Mouse (Mus musculus): Measurements from ENCODE around the gene Rinl. TPM values are rescaled to one million over a fixed set of nuclear protein-coding genes. Genes with fewer than 3 reads are reported as not detected.

The Rinl gene
- total RNA-seq, 2 experiments from 2014 or later, result 2.5 to 2.8 TPM

DNA sequence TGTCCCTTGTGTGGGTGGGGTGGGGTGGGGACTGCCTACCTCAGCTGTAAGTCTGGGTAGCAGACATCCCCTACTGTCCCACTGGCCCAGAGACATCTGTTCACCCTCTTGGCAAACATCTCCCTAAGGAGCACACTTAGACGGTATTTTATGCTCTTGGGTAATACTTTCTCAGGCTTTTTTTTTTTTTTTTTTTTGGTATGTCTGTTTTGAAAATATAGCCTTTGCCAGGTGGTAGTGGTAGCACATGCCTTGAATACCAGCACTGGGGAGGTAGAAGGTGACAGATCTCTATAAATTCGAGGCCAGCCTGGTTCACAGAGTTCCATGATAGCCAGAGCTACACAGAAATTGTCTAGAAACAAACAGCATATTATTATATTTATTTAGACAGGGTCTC lies 35.2 kb downstream of the Rinl start:
- peak in 1 of 2 experiments; percentile 3 for DNase-seq

DNA sequence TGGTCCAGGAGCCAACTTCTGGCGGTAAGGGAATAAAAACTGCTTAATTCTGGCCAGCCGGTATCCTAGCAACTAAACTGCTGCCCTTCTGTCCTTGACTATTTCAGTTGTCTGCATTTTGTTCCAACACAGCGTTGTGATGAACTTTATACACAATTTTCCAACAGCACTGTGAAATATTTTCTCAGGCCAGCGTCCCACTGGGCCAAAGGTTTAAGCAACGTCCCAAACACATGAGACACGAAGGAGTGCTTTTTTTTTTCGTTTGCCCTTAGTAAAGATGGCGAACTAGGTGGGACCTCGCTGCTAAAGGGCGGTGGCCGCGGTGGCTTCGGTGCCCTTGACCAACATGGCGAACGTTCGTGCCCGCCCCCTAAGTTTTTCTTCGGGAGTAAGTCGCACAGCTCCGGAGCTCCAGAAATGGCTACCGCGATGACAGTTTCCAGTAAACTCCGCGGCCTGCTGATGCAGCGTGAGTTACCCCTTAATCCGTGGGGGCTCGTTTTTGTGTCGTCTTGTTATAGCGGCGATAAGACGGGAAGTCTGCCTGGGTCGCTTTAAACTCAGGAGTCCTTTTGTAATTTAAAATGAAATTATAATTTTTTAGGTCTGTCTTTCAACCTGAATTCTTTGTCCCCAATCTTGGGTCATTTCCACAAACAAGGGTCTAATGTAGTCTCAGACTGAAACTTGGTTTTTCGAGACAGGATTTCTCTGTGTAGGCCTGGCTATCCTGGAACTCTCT lies 36.3 kb downstream of the Rinl start, which contains the start of gene Ech1:
Gene Ech1, plus strand, starts transcription at position 277 of the 745 bp plus-strand sequence.
- peak; percentile 94 for DNase-seq

DNA sequence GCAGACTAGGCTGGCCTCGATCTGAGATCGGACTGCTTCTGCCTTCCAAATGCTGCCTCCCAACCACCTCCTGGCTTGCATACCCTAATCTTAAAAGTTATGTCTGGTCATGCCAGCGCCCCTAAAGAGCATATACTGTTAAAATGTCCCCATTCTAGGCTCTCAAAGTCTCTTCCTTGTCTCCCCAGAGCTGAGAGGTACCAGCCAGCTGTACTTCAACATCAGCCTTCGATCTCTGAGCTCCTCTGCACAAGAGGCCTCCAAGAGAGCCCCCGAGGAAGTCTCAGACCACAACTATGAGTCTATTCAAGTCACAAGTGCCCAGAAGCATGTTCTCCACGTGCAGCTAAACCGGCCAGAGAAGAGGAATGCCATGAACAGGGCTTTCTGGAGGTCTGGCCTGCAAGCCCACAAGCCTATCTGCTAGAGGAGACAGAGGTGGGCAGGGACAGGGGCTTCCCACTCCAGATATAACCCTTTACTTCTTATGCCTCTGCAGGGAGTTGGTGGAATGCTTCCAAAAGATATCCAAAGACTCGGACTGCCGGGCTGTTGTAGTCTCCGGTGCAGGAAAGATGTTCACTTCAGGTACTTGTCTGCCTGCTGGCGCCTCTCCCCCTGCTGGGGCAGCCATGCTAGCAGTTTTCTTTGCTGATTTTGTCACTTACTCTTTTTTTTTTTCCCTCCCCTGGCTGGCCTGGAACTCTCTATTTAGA lies 37.1 kb downstream of the Rinl start:
- peak; percentile 38 to 44 for DNase-seq

DNA sequence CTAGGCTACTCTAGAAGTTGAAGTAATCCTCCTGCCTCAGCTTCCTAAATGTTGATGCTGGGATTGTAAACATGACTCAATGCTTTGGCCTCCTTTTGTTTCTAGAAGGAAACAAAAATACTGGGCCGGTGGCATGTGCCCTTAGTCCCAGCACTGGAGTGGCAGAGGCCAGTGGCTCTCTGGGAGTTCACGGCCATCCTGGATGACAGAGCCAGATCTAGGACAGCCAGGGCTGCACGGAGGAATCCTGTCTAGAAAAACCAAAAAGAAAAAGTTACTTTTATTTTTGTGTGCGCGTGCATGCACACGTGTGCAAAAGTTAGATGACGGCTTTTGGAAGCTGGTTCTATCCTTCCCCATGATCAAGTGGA lies 37.6 kb downstream of the Rinl start:
- peak in 1 of 2 experiments; percentile 53 for DNase-seq

DNA sequence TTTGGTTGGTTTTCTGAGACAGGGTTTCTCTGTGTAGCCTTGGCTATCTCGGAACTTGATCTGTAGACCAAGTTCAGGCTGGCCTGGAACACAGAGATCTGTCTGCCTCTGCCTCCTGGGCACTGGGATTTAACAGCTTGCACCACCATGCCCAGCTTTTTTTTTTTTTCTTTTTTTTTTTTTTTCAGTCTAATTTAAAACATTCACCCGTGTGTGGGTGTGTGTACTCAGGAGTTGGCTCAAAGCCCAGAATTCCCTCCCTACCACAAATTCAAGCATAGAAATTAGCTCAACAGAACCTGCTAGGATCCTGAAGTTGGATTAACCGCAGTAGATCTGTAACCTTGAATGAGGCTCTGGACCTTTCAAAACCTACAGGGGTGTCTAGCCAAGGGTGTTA lies 38.6 kb downstream of the Rinl start:
- DNase-seq, result peak; percentile 39 to 76

DNA sequence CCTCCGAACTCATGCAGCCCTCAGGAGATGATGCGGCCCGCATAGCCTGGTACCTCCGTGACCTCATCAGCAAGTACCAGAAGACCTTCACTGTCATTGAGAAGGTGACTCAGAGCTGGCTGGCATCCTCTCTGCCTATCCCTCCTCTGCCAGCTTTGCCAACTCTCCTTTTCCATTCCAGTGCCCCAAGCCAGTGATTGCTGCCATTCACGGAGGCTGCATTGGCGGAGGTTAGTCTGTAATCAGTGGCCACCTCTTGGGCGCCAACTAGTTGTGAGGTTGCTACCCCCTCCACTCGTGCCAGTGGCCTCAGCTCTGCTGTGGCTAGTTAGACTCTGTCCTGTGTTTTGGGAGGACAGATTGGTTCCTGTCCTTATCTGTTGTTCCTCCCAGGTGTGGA lies 41.1 kb downstream of the Rinl start:
- DNase-seq, result peak; percentile 83 to 85

DNA sequence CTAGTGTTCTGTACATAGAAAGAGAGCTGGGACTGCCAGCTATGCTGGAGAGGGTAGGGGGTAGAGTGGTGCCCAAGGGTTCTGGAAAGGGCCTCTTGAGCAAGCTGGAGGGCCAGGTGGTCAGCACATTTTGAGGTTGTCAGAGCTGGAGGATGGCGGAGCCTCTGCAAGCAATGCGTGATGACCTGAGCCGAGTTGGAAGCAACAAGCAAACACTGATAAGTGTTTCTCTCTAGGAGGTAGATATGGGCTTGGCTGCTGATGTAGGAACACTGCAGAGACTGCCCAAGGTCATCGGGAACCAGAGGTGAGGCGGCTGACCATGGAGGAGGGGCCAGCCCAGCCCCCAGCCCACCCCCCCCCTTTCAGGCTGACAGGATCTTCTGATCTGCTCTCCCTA lies 42.2 kb downstream of the Rinl start:
- DNase-seq, result no peak

DNA sequence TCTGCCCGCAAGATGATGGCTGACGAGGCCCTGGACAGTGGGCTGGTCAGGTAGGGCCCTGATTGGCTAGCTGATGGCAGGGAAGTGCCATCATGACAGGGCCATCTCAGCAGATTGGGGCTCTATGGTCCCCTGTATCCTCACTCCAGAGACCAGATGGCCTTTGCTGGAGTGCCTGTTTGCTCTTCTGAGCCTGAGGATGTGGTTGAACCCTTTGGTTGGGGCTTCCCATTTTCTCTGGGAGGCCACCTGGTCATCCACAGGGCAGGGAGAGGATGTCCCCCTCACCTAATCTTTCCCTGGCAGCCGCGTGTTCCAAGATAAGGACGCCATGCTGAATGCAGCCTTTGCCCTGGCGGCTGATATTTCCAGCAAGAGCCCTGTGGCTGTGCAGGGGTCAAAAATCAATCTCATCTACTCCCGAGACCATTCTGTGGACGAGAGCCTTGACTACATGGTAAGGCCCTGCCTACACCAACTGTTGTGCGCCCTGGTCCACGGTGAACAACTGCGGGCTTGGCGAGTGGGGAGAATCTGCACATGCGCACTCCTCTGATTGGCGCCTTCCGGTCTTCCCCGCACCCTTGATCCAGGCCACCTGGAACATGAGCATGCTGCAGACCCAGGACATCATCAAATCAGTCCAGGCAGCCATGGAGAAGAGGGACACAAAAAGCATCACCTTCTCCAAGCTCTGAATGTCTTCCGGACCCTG lies 42.8 kb downstream of the Rinl start:
- no peak for DNase-seq

DNA sequence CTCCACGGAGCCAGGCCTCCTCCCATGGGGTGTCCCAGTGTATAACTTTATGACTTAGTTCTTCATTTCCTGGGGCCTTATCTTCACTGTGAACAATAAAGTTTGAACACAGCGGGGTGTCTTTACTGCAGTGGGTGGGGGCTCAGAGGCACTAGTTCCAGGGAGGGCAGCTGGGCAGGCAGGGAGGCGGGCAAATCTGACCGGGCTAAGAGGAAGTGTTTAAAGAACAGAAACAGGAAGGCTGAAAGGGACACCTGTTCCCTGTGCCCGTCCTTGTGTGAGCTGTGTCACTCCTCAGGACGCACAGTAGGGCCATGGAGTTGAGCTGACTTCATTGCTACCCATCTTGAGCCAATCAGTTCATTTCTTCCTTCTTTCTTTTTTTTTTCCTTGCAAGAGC lies 43.4 kb downstream of the Rinl start:
- DNase-seq, result no peak

DNA sequence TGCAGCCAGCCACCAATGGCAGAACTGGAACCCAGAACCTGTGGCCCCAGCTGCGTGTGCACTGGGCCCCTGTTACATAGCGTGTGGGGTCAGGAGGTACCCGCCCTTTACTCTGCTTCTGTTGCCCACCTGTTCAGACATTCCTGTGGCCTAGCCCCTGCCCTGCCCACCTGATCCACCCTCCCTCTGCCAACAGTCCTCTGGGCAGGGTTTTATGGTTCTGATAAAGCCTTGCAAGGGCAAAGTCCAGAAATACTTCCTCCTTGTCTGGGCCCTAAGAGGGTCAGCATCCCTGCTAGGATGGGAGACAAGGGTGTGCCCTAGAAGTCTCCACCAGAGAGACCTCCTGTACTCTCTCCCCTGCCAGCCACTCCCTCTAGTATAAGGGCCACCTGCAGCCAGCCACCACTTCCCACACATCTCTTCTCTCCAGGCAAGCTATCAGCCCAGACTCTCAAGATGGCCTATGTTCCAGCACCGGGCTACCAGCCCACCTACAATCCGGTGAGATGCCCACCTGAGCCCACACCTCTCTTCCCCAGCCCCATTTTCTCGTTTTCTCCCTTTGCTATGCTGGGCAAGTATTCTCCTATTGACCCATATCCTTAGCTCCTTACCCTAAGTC lies 45.1 kb downstream of the Rinl start, which contains the start of gene Lgals4:
Gene Lgals4, plus strand, starts transcription at position 132 of the 625 bp plus-strand sequence.
- no peak for DNase-seq

DNA sequence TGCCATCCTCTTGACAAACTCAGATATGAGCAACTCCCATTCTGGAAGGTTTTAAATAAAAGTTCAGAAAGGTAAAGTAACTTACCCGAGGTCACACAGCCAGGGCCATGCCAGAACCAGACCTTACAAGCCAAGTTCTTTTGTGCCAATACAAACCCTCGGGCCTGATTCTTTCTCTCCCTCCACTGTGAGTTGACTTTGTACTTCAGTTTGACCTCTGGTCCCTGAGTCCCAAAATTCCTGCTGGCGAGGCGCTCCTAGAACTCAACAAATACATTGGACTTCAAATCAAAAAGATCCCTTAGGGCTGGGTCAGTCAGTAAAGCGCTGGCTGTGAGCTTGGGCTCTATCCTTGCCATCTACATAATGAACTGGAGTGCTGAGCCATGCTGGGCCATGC lies 48.2 kb downstream of the Rinl start:
- no peak for DNase-seq

DNA sequence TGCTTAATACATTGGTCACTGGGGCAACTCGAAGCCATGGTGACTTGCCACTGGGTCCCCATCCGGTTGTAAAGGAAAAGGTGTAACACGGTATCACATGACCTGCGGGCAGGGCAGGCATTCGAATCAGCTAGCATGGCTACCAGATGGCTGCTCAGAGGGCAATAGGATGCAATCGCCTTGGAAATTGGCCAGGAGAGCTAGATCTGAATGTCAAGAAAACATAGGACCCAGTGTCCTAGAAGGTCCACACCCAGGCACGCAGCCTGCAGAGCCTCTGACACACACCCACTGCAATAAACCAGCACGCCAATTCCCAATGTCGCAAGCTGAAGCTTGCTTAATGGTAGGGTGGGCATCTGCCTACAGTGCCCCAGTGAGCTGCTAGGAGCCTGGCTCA lies 49.6 kb downstream of the Rinl start:
- DNase-seq, result no peak

DNA sequence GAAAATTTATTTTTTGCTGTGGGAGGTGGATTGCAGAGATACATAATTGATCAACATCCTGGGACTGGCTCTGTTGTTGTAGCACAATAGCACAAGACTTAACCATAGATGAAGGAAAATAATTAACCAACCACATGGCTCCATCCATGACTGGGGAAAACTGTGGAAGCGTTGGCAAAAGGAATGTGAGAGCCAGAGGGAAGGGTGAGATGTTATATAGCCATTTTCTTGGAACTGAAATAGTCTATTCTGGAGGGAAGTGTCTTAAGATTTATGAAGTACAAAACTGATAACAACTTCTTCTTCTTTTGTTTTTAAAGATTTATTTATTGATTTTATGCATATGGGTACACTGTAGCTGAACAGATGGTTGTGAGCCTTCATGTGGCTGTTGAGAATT lies 58.5 kb downstream of the Rinl start:
- DNase-seq, result no peak

Other genes starting within 250 kb of the Rinl start
- not detected for gene Sycn, start 248.1 kb upstream of the Rinl start, total RNA-seq (2021)
- gene Nccrp1, start 241.7 kb upstream of the Rinl start, total RNA-seq (2021), result under 1 TPM in 1 of 2 experiments, not detected in 1; 0.20 TPM
- gene Samd4b, start 190.8 kb upstream of the Rinl start, total RNA-seq (2021), result 10 to 100 TPM; 62.5 to 69.8 TPM
- 10 to 100 TPM; 28.0 to 30.0 TPM for gene Pak4, start 190.8 kb upstream of the Rinl start, total RNA-seq (2021)
- not detected for gene Acp7, start 157.6 kb upstream of the Rinl start, total RNA-seq (2021)
- 1 to 10 TPM in 1 of 2 experiments, under 1 TPM in 1; 0.86 to 1.6 TPM for gene Fbxo27, start 96.1 kb upstream of the Rinl start, total RNA-seq (2021)
- gene Fbxo17, start 72.2 kb upstream of the Rinl start, total RNA-seq (2021), result 1 to 10 TPM; 2.2 to 3.5 TPM
- 10 to 100 TPM; 81.4 to 86.2 TPM for gene Mrps12, start 47.1 kb upstream of the Rinl start, total RNA-seq (2021)
- gene Sars2, start 47.0 kb upstream of the Rinl start, total RNA-seq (2021), result 10 to 100 TPM; 18.5 to 18.8 TPM
- gene Ccer2, start 32.8 kb upstream of the Rinl start, total RNA-seq (2021), result not detected
- gene Sirt2, start 22.2 kb upstream of the Rinl start, total RNA-seq (2021), result 10 to 100 TPM; 73.7 to 82.5 TPM
- gene Nfkbib, start 21.5 kb upstream of the Rinl start, total RNA-seq (2021), result 10 to 100 TPM; 44.1 to 49.2 TPM
- 100 to 1,000 TPM; 415 to 420 TPM for gene Hnrnpl, start 19.6 kb downstream of the Rinl start, total RNA-seq (2021)
- gene Ech1, start 36.2 kb downstream of the Rinl start, total RNA-seq (2021), result 100 to 1,000 TPM; 543 to 577 TPM
- gene Lgals4, start 44.9 kb downstream of the Rinl start, total RNA-seq (2021), result 10 to 100 TPM; 11.3 to 12.7 TPM
- gene Lgals7, start 74.9 kb downstream of the Rinl start, total RNA-seq (2021), result under 1 TPM; 0.72 to 0.86 TPM
- gene Capn12, start 92.5 kb downstream of the Rinl start, total RNA-seq (2021), result under 1 TPM; 0.30 to 0.33 TPM
- gene Actn4, start 173.4 kb downstream of the Rinl start, total RNA-seq (2021), result 100 to 1,000 TPM; 193 to 252 TPM
- gene Eif3k, start 192.9 kb downstream of the Rinl start, total RNA-seq (2021), result 100 to 1,000 TPM; 241 to 264 TPM
- gene Map4k1, start 193.1 kb downstream of the Rinl start, total RNA-seq (2021), result 1 to 10 TPM; 1.1 to 1.7 TPM